Mouse (Mus musculus) heart, embryonic 15.5 days (tissue): ENCODE results near the gene Clstn2. TPM values are rescaled to one million over a fixed set of nuclear protein-coding genes. Genes with fewer than 3 reads are reported as not detected.

Source experiments
- ATAC-seq: fragments of 200-750 bp; cut with Nextera tagmentation; replicated peaks from 2 replicates; pipeline ENCODE4 v1.8.0; 2017; ENCODE audit warnings: low read depth, moderate TSS enrichment; ENCODE audit not compliant: insufficient number of reproducible peaks, insufficient read depth, low FRiP score
- H3K27ac ChIP-seq: fragments of 300-500 bp; sonication (generic); 2 replicates; pipeline ENCODE4 v1.5.1; 2015; ENCODE audit warnings: mild to moderate bottlenecking, inconsistent platforms
- H3K27me3 ChIP-seq: fragments of 300-500 bp; sonication (generic); 2 replicates; pipeline ENCODE4 v1.6.1; 2015; ENCODE audit warnings: inconsistent platforms
- H3K36me3 ChIP-seq: fragments of 300-500 bp; sonication (generic); 2 replicates; pipeline ENCODE4 v1.6.1; 2015; ENCODE audit warnings: mild to moderate bottlenecking, inconsistent platforms
- H3K4me1 ChIP-seq: fragments of 300-500 bp; sonication (generic); replicated peaks from 2 replicates; pipeline ENCODE4 v1.6.1; 2015; ENCODE audit warnings: inconsistent platforms
- H3K4me2 ChIP-seq: fragments of 300-500 bp; sonication (generic); 2 replicates; pipeline ENCODE4 v1.6.1; 2015; ENCODE audit warnings: inconsistent platforms, mild to moderate bottlenecking, moderate library complexity
- H3K4me3 ChIP-seq: fragments of 300-500 bp; sonication (generic); 2 replicates; pipeline ENCODE4 v1.5.1; 2015; ENCODE audit warnings: mild to moderate bottlenecking, inconsistent platforms
- H3K9ac ChIP-seq: fragments of 300-500 bp; sonication (generic); 2 replicates; pipeline ENCODE4 v1.6.1; 2015; ENCODE audit warnings: mild to moderate bottlenecking, inconsistent platforms
- H3K9me3 ChIP-seq: fragments of 300-500 bp; sonication (generic); replicated peaks from 2 replicates; pipeline ENCODE4 v1.6.1; 2016; ENCODE audit warnings: inconsistent platforms
- WGBS: fragments of 180-500 bp; shearing (Covaris S2); methylation state at CpG from one replicate; pipeline ENCODE4 v1.1.7; 2015; ENCODE audit warnings: mixed read lengths; 5-methylcytosine and 5-hydroxymethylcytosine counted together
- polyA plus RNA-seq: library from polyadenylated mRNA; unstranded; fragments of >200 nt; fragmentation: Nextera tagmentation; extraction: Ambion mirVana; gene quantifications from 2 replicates; pipeline ENCODE4 v1.2.1, GENCODE M21; 2015

The Clstn2 gene
- polyA plus RNA-seq, 1 experiment from 2014 or later = 0.30 TPM

GRCm38 (mm10) chr9:97541419-97541818 lies 491.6 kb downstream of the Clstn2 start:
- Histone ChIP-seq H3K4me2 (no peak overlapping the region), H3K4me1 (no peaks in the 10 kb centered on the region), H3K27me3 (no peaks in the 10 kb centered on the region), H3K36me3 (no peaks in the 10 kb centered on the region), H3K4me3 (no peak overlapping the region), H3K9ac (no peak overlapping the region), H3K9me3 (no peaks in the 10 kb centered on the region), H3K27ac (no peak overlapping the region)
- no peak for ATAC-seq
- 82% methylated on average over 6 of the region's 6 CpGs for WGBS

- Histone ChIP-seq H3K9me3 (no peaks in the 10 kb centered on the region), H3K4me2 (no peak overlapping the region), H3K27ac (no peak overlapping the region), H3K9ac (no peak overlapping the region), H3K4me1 (no peaks in the 10 kb centered on the region), H3K4me3 (no peak overlapping the region), H3K27me3 (no peaks in the 10 kb centered on the region), H3K36me3 (no peaks in the 10 kb centered on the region)
- WGBS = 51% methylated on average over 8 of the region's 8 CpGs
- ATAC-seq = no peak
Observed at GRCm38 (mm10) chr9:97538075-97538779, 494.8 kb downstream of the Clstn2 start.

GRCm38 (mm10) chr9:97534196-97534595 lies 498.8 kb downstream of the Clstn2 start:
- Histone ChIP-seq H3K36me3 (no peaks in the 10 kb centered on the region), H3K4me3 (no peak overlapping the region), H3K4me2 (no peak overlapping the region), H3K9me3 (no peaks in the 10 kb centered on the region), H3K9ac (no peak overlapping the region), H3K27ac (no peak overlapping the region), H3K27me3 (no peaks in the 10 kb centered on the region), H3K4me1 (no peaks in the 10 kb centered on the region)
- no peak for ATAC-seq
- WGBS = 89% methylated on average over 2 of the region's 2 CpGs

DNA sequence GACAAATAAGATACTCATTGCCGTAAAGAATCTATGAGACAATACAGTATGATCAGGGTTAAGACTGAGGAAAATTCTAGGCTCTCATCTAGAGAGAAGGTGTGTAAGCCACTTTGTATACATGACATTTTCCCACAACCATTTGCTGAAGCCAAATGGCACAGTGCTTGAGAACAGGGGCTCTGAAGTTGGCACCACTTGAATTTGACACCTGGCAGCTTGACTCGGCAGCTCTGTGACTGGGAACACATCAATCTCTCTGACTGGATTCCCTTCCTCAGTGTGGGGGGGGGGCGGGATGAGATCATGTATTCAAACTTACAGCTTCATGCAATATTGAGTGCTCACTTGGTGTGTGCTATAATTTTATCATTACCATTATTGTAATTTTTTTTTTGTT lies 499.7 kb downstream of the Clstn2 start:
- Histone ChIP-seq H3K27ac (no peak overlapping the region), H3K4me1 (no peaks in the 10 kb centered on the region), H3K36me3 (no peaks in the 10 kb centered on the region), H3K9me3 (no peaks in the 10 kb centered on the region), H3K9ac (no peak overlapping the region), H3K4me3 (no peak overlapping the region), H3K4me2 (no peak overlapping the region), H3K27me3 (no peaks in the 10 kb centered on the region)
- 67% methylated on average over 3 of the region's 3 CpGs for WGBS
- no peak for ATAC-seq

DNA sequence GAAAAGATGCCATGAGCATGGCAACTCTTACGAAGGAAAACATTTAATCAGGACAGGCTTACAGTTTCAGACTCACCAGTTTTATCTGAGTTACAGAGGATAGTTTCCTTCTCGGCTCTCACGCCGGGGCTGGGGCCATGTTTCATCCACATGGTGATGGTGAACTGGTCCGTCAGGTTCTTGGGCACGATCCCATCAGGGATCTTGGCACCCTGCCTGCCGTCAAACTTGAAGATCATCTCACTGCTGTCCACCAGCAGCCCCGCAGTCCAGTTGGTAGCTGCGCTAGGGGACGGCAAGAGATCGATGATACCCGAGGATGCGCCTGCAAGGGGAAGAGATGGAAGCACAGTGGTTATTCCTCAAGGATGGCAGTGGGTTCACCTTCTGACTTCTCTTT lies 500.4 kb downstream of the Clstn2 start:
- 86% methylated on average over 13 of the region's 13 CpGs for WGBS
- Histone ChIP-seq H3K9me3 (no peaks in the 10 kb centered on the region), H3K27ac (no peak overlapping the region), H3K4me3 (no peak overlapping the region), H3K27me3 (no peaks in the 10 kb centered on the region), H3K36me3 (no peaks in the 10 kb centered on the region), H3K4me2 (no peak overlapping the region), H3K4me1 (no peaks in the 10 kb centered on the region), H3K9ac (no peak overlapping the region)
- ATAC-seq = no peak

GRCm38 (mm10) chr9:97527926-97528325 lies 505.1 kb downstream of the Clstn2 start:
- no peaks in the 10 kb centered on the region for H3K36me3 ChIP-seq
- H3K9me3 ChIP-seq = no peaks in the 10 kb centered on the region
- no peaks in the 10 kb centered on the region for H3K27me3 ChIP-seq
- no peaks in the 10 kb centered on the region for H3K4me1 ChIP-seq
- H3K27ac ChIP-seq = no peak overlapping the region
- no peak overlapping the region for H3K4me3 ChIP-seq
- no peak for ATAC-seq
- 79% methylated on average over 1 of the region's 1 CpGs for WGBS
- no peak overlapping the region for H3K4me2 ChIP-seq
- no peak overlapping the region for H3K9ac ChIP-seq

- Histone ChIP-seq H3K4me1 (no peaks in the 10 kb centered on the region), H3K9me3 (no peaks in the 10 kb centered on the region), H3K27me3 (no peaks in the 10 kb centered on the region), H3K36me3 (no peaks in the 10 kb centered on the region), H3K9ac (no peak overlapping the region), H3K4me2 (no peak overlapping the region), H3K27ac (no peak overlapping the region), H3K4me3 (no peak overlapping the region)
- WGBS = 88% methylated on average over 1 of the region's 1 CpGs
- no peak for ATAC-seq
Observed at GRCm38 (mm10) chr9:97527276-97527675, 505.7 kb downstream of the Clstn2 start.

DNA sequence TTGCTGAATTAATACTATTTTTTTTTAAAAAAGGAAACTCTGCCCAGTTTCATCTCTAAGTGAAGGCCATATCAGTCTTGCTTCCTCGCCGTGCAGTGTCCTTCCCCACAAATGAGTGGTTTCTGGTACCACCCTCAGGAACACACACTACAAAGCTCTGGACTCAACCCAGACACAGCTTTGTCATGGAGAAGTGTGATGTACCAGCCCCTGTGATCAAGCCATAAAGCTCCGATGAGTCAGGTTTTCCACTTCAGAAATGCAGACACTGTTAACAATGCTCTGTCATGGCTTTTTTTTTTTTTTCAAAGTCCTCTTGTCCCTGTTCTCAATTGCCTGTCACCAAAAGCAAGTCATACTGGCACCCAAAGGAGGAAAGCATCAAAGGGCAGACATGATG lies 507.4 kb downstream of the Clstn2 start:
- ATAC-seq = no peak
- no peak overlapping the region for H3K27ac ChIP-seq

GRCm38 (mm10) chr9:97524861-97525260 lies 508.1 kb downstream of the Clstn2 start:
- Histone ChIP-seq H3K4me1 (no peaks in the 10 kb centered on the region), H3K36me3 (no peaks in the 10 kb centered on the region), H3K9me3 (no peaks in the 10 kb centered on the region), H3K9ac (no peak overlapping the region), H3K27me3 (no peaks in the 10 kb centered on the region), H3K27ac (no peak overlapping the region), H3K4me2 (no peak overlapping the region), H3K4me3 (no peak overlapping the region)
- ATAC-seq = no peak
- 68% methylated on average over 3 of the region's 3 CpGs for WGBS

More for the DNA sequence above, 507.4 kb downstream of the Clstn2 start:
- Histone ChIP-seq H3K36me3 (no peaks in the 10 kb centered on the region), H3K9me3 (no peaks in the 10 kb centered on the region), H3K4me3 (no peak overlapping the region), H3K4me2 (no peak overlapping the region), H3K27me3 (no peaks in the 10 kb centered on the region), H3K9ac (no peak overlapping the region), H3K4me1 (no peaks in the 10 kb centered on the region)
- 74% methylated on average over 3 of the region's 3 CpGs for WGBS

GRCm38 (mm10) chr9:97520771-97521170 lies 512.2 kb downstream of the Clstn2 start:
- Histone ChIP-seq H3K36me3 (no peaks in the 10 kb centered on the region), H3K9me3 (no peaks in the 10 kb centered on the region), H3K4me3 (no peak overlapping the region), H3K4me2 (no peak overlapping the region), H3K27me3 (no peaks in the 10 kb centered on the region), H3K4me1 (no peaks in the 10 kb centered on the region), H3K9ac (no peak overlapping the region), H3K27ac (no peak overlapping the region)
- ATAC-seq = no peak
- 87% methylated on average over 3 of the region's 3 CpGs for WGBS

- ATAC-seq = no peak
- Histone ChIP-seq H3K9me3 (no peaks in the 10 kb centered on the region), H3K4me2 (no peak overlapping the region), H3K27ac (no peak overlapping the region), H3K9ac (no peak overlapping the region), H3K36me3 (no peaks in the 10 kb centered on the region), H3K27me3 (no peaks in the 10 kb centered on the region), H3K4me1 (no peaks in the 10 kb centered on the region), H3K4me3 (no peak overlapping the region)
- WGBS = 54% methylated on average over 3 of the region's 3 CpGs
Observed at GRCm38 (mm10) chr9:97517006-97517405, 516.0 kb downstream of the Clstn2 start.

DNA sequence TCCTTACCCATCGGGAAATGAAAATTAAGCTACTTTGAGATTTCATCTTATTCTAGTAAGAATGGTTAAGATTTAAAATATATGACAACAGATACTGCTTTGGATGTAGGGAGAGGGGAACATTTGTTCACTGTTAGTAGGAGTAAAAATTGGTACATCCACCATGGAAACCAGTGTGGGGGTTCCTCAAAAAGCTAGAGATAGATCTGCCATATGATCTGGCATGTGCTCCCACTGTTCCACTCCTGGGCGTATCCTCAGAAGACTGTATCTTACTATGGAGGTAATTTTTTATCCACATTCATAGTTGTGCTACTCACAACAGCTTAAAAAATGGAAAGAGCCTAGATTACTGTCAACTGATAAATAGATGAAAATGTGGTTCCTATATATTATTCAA lies 518.3 kb downstream of the Clstn2 start:
- H3K4me3 ChIP-seq = no peak overlapping the region
- H3K4me1 ChIP-seq = no peaks in the 10 kb centered on the region
- ATAC-seq = no peak
- WGBS = 74% methylated on average over 2 of the region's 2 CpGs
- no peak overlapping the region for H3K27ac ChIP-seq
- no peaks in the 10 kb centered on the region for H3K36me3 ChIP-seq
- H3K9me3 ChIP-seq = no peaks in the 10 kb centered on the region
- H3K27me3 ChIP-seq = no peaks in the 10 kb centered on the region
- no peak overlapping the region for H3K4me2 ChIP-seq
- no peak overlapping the region for H3K9ac ChIP-seq
